1 mouse cellular context compared by ENCODE assay signal in the genomic region with DNA sequence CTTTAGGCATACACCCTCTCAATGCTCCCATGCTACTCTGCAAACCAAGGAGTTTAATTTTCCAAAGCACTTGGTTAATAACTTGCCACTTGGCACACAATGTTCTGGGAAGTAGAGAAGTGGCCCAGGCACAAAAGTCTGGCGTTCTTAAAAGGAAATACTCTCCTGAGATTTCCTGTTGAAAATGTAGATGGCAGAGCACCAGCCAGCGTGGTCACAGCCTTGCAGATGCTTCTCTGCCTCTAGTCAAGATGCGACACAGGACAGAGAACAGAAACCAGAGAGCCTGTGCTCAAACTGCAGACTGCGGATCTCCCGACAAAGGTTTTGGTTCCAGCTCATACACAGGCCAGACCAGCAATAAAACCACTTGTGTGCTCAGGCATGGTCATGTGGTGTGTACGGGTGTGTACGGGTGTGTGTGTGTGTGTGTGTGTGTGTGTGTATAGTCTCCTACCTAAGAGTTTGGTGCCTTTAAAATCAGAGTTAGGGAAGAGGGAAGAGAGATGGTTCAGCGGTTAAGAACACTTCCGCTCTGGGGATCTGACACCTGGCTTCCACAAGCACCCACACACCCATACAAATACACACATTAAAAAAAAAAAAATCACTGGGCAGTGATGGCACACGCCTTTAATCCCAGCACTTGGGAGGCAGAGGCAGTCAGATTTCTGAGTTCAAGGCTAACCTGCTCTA.
TF ChIP-seq lines count a peak whose summit lies in the region.

No protein-coding gene starts in this region.

TF ChIP-seq in MEL, 35 proteins besides CTCF, POLR2A, EP300 and RAD21:
- TF ChIP-seq GABPA (IDR thresholded peaks at IDR 0.05; ENCODE audit: low read depth, low read length) (no peak), POLR2AphosphoS2 (IDR thresholded peaks at IDR 0.05; ENCODE audit: low read length) (no peak), MYC (IDR thresholded peaks at IDR 0.05; ENCODE audit: low read depth, low read length) (no peak), TCF12 (IDR thresholded peaks at IDR 0.05; ENCODE audit: low read depth, low read length) (no peak), CHD1 (IDR thresholded peaks at IDR 0.05; ENCODE audit: low read depth, low read length) (no peak), SMC3 (IDR thresholded peaks at IDR 0.05; ENCODE audit: low read depth, low read length) (no peak), NELFE (IDR thresholded peaks at IDR 0.05; ENCODE audit: low read depth, low read length) (no peak), MYB (IDR thresholded peaks at IDR 0.05; ENCODE audit: low read depth, low read length) (no peak), USF2 (IDR thresholded peaks at IDR 0.05; ENCODE audit: borderline replicate concordance in 1 of 2, insufficient read depth in 1 of 2, low read depth in 1 of 2, low read length in 2 of 2) (no peak)
